Mouse (Mus musculus) G1E (cell line): Measurements from ENCODE around the gene Fancl. TPM values are rescaled to one million over a fixed set of nuclear protein-coding genes. Genes with fewer than 3 reads are reported as not detected.

Experiments used
- ATAC-seq: 2 replicates; pipeline ENCODE4 v1.8.0; 2016; ENCODE audit warnings: mild to moderate bottlenecking; ENCODE audit not compliant: insufficient number of reproducible peaks, poor library complexity, low FRiP score, severe bottlenecking; ENCODE audit errors: extremely low read depth
- DNase-seq: peaks from one replicate; pipeline ENCODE4 v3.0.0; 2012; ENCODE audit warnings: low spot score
- H3K27me3 ChIP-seq: 2 replicates; pipeline ENCODE4 v1.6.1; 2012; ENCODE audit warnings: mild to moderate bottlenecking, low read length, inconsistent platforms; ENCODE audit not compliant: insufficient read depth
- H3K36me3 ChIP-seq: replicated peaks from 2 replicates; pipeline ENCODE3; 2012; ENCODE audit warnings: mild to moderate bottlenecking, inconsistent platforms
- H3K4me1 ChIP-seq: 2 replicates; pipeline ENCODE4 v1.6.1; 2012; ENCODE audit warnings: low read depth, low read length, inconsistent platforms, mixed read lengths; ENCODE audit not compliant: insufficient read depth
- H3K4me3 ChIP-seq: 2 replicates; pipeline ENCODE4 v1.5.1; 2012; ENCODE audit warnings: low read depth, mild to moderate bottlenecking, inconsistent platforms, low read length, moderate library complexity, mixed read lengths
- H3K9me3 ChIP-seq: replicated peaks from 2 replicates; pipeline ENCODE4 v1.6.1; 2012; ENCODE audit warnings: inconsistent platforms
- CTCF ChIP-seq: IDR thresholded peaks from 2 replicates; pipeline ENCODE4 v1.5.1; 2012; ENCODE audit warnings: low read depth, low read length, inconsistent platforms, mixed read lengths
- GATA1 ChIP-seq: IDR thresholded peaks from 2 replicates; pipeline ENCODE4 v1.6.1; 2012; ENCODE audit warnings: borderline replicate concordance, low read length, inconsistent platforms, mixed read lengths
- GATA2 ChIP-seq: IDR thresholded peaks from 2 replicates; pipeline ENCODE4 v1.6.1; 2012; ENCODE audit warnings: low read depth, low read length, inconsistent platforms, borderline replicate concordance
- POLR2AphosphoS5 ChIP-seq: IDR thresholded peaks from 2 replicates; pipeline ENCODE4 v1.6.1; 2012; ENCODE audit warnings: low read depth, low read length, inconsistent platforms; ENCODE audit not compliant: insufficient replicate concordance
- TAL1 ChIP-seq: conservative IDR thresholded peaks from 2 replicates; pipeline ENCODE4 v1.6.1; 2012; ENCODE audit warnings: low read depth, low read length, inconsistent platforms, mixed read lengths
- polyA plus RNA-seq: library from polyadenylated mRNA; stranded (reverse); fragments of >175 nt; gene quantifications from 2 replicates; pipeline ENCODE4 v1.2.3, GENCODE M21; 2012
- total RNA-seq, 2 experiments: library from RNA; stranded (forward) in 1 of 2; stranded (reverse) in 1 of 2; fragments of 200-1000 nt in 1 of 2; fragments of >200 nt in 1 of 2; fragmentation: Nextera tagmentation in 1 of 2; gene quantifications; 2 replicates each; pipeline ENCODE4 v1.2.3; 2014 to 2017

Fancl gene
- total and polyA plus RNA-seq, 3 experiments, result 1.0 to 79.2 (median 43.8) TPM

DNA sequence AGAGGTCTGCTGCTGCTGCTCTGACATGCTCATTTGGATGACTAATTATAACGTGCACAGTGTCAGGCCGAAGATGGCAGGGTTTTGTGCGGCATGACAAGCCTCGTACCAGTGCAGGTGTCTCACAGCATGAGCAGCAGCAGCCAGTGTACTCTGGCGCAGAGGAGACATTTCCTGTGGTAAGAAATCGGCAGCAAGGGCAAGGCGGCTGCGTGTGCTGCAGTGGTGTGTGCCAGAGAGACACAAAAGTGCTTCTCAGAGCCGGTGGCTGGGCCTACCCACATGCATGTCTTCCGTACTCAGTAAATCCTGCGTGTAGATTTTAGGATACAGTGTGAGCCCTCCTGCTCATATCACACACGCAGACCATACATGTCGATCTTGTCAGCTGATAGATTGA lies 51.9 kb downstream of the Fancl start:
- Histone ChIP-seq H3K36me3 (peaks cover 24% of the 10 kb centered on the region), H3K4me1 (no peaks in the 10 kb centered on the region), H3K9me3 (no peaks in the 10 kb centered on the region), H3K4me3 (no peak overlapping the region), H3K27me3 (no peaks in the 10 kb centered on the region)
- no peak for TF ChIP-seq GATA1
- no peak for TF ChIP-seq TAL1
- TF ChIP-seq GATA2, result no peak
- TF ChIP-seq CTCF, result no peak
- TF ChIP-seq POLR2AphosphoS5, result no peak
- DNase-seq (no peak), ATAC-seq (no peak)

DNA sequence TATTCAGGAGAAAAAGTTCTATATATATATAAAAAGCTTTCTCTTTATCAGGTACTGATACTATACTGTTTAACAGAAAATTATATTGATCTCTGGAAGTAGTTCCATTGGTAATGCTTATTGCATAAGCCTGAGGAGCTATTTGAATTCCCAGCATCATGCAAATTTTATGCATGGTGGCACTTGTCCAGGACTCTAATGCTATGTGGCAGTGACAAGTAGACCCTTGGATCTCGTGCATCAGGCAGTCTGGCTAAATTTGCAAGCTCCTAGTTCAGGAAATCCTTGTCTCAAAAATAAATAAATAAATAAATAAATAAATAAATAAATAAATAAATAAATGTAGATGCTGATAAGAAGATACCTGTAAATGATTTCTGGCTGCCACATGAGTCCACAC lies 55.2 kb downstream of the Fancl start:
- Histone ChIP-seq H3K36me3 (peaks cover 46% of the 10 kb centered on the region), H3K27me3 (no peaks in the 10 kb centered on the region), H3K4me1 (no peaks in the 10 kb centered on the region), H3K9me3 (no peaks in the 10 kb centered on the region), H3K4me3 (no peak overlapping the region)
- DNase-seq (no peak), ATAC-seq (no peak)
- TF ChIP-seq POLR2AphosphoS5 (no peak), GATA1 (no peak), TAL1 (no peak), CTCF (no peak), GATA2 (no peak)

GRCm38 (mm10) chr11:26444374-26444773 lies 58.4 kb downstream of the Fancl start:
- TF ChIP-seq GATA1, result no peak
- TF ChIP-seq TAL1, result no peak
- no peak for TF ChIP-seq POLR2AphosphoS5
- no peak for TF ChIP-seq GATA2
- no peak for TF ChIP-seq CTCF
- Histone ChIP-seq H3K4me1 (no peaks in the 10 kb centered on the region), H3K4me3 (no peak overlapping the region), H3K36me3 (peaks cover 44% of the 10 kb centered on the region), H3K9me3 (no peaks in the 10 kb centered on the region), H3K27me3 (no peaks in the 10 kb centered on the region)
- no peak for DNase-seq
- no peak for ATAC-seq

- no peaks in the 10 kb centered on the region for H3K27me3 ChIP-seq
- peaks cover 29% of the 10 kb centered on the region for H3K4me1 ChIP-seq
- TF ChIP-seq GATA2, result no peak
- H3K36me3 ChIP-seq, result peaks cover 43% of the 10 kb centered on the region
- no peak for DNase-seq
- ATAC-seq, result no peak
- H3K4me3 ChIP-seq, result no peak overlapping the region
- H3K9me3 ChIP-seq, result no peaks in the 10 kb centered on the region
These were observed 63.9 kb downstream of the Fancl start for GRCm38 (mm10) chr11:26449789-26450188.

- ATAC-seq (no peak), DNase-seq (no peak)
- TF ChIP-seq CTCF, result no peak
- no peak for TF ChIP-seq TAL1
- TF ChIP-seq GATA1, result no peak
- TF ChIP-seq POLR2AphosphoS5, result no peak
- no peak for TF ChIP-seq GATA2
- H3K4me3 ChIP-seq, result no peak overlapping the region
- H3K36me3 ChIP-seq, result peaks cover 36% of the 10 kb centered on the region
- no peaks in the 10 kb centered on the region for H3K27me3 ChIP-seq
- no peaks in the 10 kb centered on the region for H3K9me3 ChIP-seq
- peaks cover 35% of the 10 kb centered on the region for H3K4me1 ChIP-seq
These were observed 64.7 kb downstream of the Fancl start for GRCm38 (mm10) chr11:26450636-26451035.

DNA sequence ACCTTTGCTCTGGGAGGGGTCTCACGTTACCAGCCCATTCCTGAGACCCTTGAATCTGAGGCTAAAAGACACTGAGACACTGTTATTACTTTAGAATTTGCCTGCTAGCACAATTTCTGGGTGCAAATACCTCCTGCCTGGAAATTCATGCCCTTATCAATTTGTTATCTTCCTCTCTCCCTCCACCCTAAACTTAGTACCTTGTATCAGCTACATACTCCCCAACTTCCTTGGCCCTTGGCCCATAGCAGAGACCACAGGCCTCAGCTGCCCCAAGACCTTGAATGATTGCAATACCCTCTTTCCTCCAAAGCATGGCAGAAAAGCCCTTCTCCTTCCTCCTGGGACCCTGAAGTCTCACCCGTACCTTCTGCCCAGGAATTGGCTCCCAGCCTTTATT lies 65.3 kb downstream of the Fancl start:
- DNase-seq (no peak), ATAC-seq (no peak)
- H3K36me3 ChIP-seq, result peaks cover 36% of the 10 kb centered on the region
- H3K4me3 ChIP-seq, result no peak overlapping the region
- H3K4me1 ChIP-seq, result peaks cover 40% of the 10 kb centered on the region
- TF ChIP-seq GATA2 (no peak), CTCF (no peak), TAL1 (no peak), GATA1 (no peak), POLR2AphosphoS5 (no peak)
- H3K9me3 ChIP-seq, result no peaks in the 10 kb centered on the region
- H3K27me3 ChIP-seq, result no peaks in the 10 kb centered on the region

DNA sequence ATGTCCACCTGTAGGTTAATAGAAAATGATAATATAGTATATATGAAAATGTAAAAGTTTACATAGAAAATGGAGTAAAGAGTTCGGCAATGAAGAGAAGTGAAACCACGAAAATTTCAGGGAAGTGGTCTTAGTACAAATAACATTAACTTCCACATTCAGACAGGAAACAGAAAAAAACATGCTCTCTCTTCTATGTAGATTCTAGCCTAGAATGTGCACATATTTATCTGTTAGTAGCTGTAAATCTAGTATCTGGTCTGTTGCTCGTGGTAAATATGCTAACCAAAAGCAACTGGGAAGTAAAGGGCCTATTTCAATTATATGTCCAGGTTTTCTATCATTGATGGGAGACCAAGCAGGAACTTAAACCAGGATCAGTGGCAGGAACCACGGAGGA lies 66.8 kb downstream of the Fancl start:
- Histone ChIP-seq H3K4me1 (peaks cover 45% of the 10 kb centered on the region), H3K4me3 (no peak overlapping the region; the same call in 1 of the 2 replicates)
- TF ChIP-seq CTCF, result no peak
- no peak for TF ChIP-seq GATA2
- TF ChIP-seq POLR2AphosphoS5, result no peak
- TF ChIP-seq GATA1, result no peak
- TF ChIP-seq TAL1, result no peak

More for the DNA sequence above, 66.8 kb downstream of the Fancl start:
- Histone ChIP-seq H3K9me3 (no peaks in the 10 kb centered on the region), H3K27me3 (no peaks in the 10 kb centered on the region), H3K36me3 (peaks cover 28% of the 10 kb centered on the region)
- no peak for DNase-seq
- ATAC-seq, result no peak
